Mouse (Mus musculus) embryonic facial prominence, embryonic 15.5 days (tissue): ENCODE results near the gene Krtap4-9. TPM values are rescaled to one million over a fixed set of nuclear protein-coding genes. Genes with fewer than 3 reads are reported as not detected.
"Not testable (repeated sequence)": the region's sequence is repeated elsewhere in the genome, so short reads cannot be mapped to it uniquely, and the experiment has no call there.

Source experiments
- ATAC-seq: fragments of 200-750 bp; cut with Nextera tagmentation; 2 replicates; pipeline ENCODE4 v1.8.0; 2017; ENCODE audit warnings: low read depth, moderate TSS enrichment; ENCODE audit not compliant: insufficient number of reproducible peaks, low FRiP score, low TSS enrichment
- H3K27ac ChIP-seq: fragments of 300-500 bp; sonication (generic); replicated peaks from 2 replicates; pipeline ENCODE4 v1.5.1; 2015; ENCODE audit warnings: mild to moderate bottlenecking, inconsistent platforms
- H3K27me3 ChIP-seq: fragments of 300-500 bp; sonication (generic); 2 replicates; pipeline ENCODE4 v1.6.1; 2015; ENCODE audit warnings: inconsistent platforms
- H3K36me3 ChIP-seq: fragments of 300-500 bp; sonication (generic); 2 replicates; pipeline ENCODE4 v1.6.1; 2015; ENCODE audit warnings: mild to moderate bottlenecking, inconsistent platforms
- H3K4me1 ChIP-seq: fragments of 300-500 bp; sonication (generic); 2 replicates; pipeline ENCODE4 v1.6.1; 2015; ENCODE audit warnings: inconsistent platforms
- H3K4me2 ChIP-seq: fragments of 300-500 bp; sonication (generic); replicated peaks from 2 replicates; pipeline ENCODE4 v1.6.1; 2015; ENCODE audit warnings: mild to moderate bottlenecking, inconsistent platforms
- H3K4me3 ChIP-seq: fragments of 300-500 bp; sonication (generic); replicated peaks from 2 replicates; pipeline ENCODE4 v1.5.1; 2015; ENCODE audit warnings: mild to moderate bottlenecking, inconsistent platforms
- H3K9ac ChIP-seq: fragments of 300-500 bp; sonication (generic); 2 replicates; pipeline ENCODE4 v1.6.1; 2015; ENCODE audit warnings: inconsistent platforms
- H3K9me3 ChIP-seq: fragments of 300-500 bp; sonication (generic); replicated peaks from 2 replicates; pipeline ENCODE4 v1.6.1; 2016; ENCODE audit warnings: inconsistent platforms
- WGBS: fragments of 180-500 bp; shearing (Covaris S2); methylation state at CpG from one replicate; pipeline ENCODE4 v1.1.7; 2015; 5-methylcytosine and 5-hydroxymethylcytosine counted together
- polyA plus RNA-seq: library from polyadenylated mRNA; unstranded; fragments of >200 nt; fragmentation: Nextera tagmentation; extraction: Ambion mirVana; gene quantifications from 2 replicates; pipeline ENCODE4 v1.2.1, GENCODE M21; 2015

The Krtap4-9 gene
- 1.00 and 1.1 TPM in 2 replicates for polyA plus RNA-seq

DNA sequence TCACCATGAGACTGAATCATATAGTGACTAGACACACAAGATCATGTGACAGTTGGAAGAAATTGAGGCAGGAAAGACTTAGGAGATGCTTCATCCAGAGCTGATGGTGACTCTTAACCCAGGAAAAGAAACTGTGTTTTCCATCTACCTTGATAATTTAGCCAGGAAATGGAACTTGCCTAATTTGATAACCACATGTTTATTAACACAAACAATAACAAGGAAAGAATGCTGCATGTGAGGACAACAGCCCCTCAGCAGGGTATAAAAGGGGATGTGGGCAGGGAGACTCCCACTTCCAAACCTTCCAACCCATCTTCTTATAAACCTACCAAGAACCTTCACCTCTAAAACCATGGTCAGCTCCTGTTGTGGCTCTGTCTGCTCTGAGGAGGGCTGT lies at the start of gene Krtap4-9:
TSS of gene Krtap4-9 (plus strand) at position 301 of the 400 bp plus-strand sequence.
- not testable (repeated sequence) for H3K9me3 ChIP-seq, H3K4me2 ChIP-seq, H3K27ac ChIP-seq, H3K9ac ChIP-seq, H3K36me3 ChIP-seq, H3K27me3 ChIP-seq, H3K4me3 ChIP-seq, ATAC-seq, H3K4me1 ChIP-seq

DNA sequence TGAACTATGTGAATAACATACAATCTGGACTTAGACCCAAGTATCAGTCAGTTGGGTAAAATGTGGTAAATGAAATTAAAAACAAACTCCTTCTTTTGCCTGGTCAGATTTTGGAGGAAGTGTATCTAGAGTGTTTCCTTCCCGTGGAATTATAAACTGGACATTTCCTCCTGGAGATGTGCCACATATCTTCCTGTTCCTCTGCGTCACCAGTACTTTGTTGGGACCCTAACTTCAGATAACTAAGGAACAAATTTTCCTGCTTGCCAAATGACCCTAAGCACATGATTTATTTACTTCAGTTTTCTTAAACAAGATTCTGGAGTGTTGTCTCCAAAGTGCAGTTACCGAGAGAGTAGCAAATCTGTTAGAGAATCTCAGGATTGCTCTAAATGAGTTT lies 41.0 kb upstream of the Krtap4-9 start:
- Histone ChIP-seq H3K4me3 (no peak overlapping the region), H3K4me2 (no peak overlapping the region), H3K27ac (no peak overlapping the region)

DNA sequence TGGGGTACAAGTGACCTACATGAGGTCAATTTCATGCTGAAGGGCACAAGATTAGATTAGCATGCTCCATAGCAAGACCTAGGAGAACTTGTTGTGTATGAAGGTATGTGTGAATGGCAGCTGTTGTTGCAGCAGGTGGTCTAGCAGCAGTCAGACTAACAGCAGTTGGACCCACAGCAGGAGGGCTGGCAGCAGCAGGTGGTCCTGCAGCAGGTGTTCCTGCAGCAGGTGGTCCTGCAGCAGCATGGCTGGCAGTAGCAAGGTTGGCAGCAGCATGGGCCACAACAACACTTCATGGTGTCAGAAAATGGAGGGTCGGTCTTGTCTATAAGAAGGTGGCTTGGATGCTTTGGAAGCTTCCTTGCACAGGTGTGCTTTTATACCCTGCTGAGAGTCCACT lies 26.1 kb upstream of the Krtap4-9 start:
- Histone ChIP-seq H3K9ac (no peak overlapping the region), H3K4me3 (no peak overlapping the region), H3K4me2 (no peak overlapping the region), H3K27me3 (no peaks in the 10 kb centered on the region), H3K36me3 (no peaks in the 10 kb centered on the region), H3K9me3 (no peaks in the 10 kb centered on the region), H3K27ac (no peak overlapping the region), H3K4me1 (no peaks in the 10 kb centered on the region)
- WGBS, result 89% methylated on average over 1 of the region's 1 CpGs
- ATAC-seq, result no peak

More for the DNA sequence above, 41.0 kb upstream of the Krtap4-9 start:
- Histone ChIP-seq H3K36me3 (no peaks in the 10 kb centered on the region), H3K27me3 (no peaks in the 10 kb centered on the region), H3K9me3 (no peaks in the 10 kb centered on the region), H3K9ac (no peak overlapping the region), H3K4me1 (no peaks in the 10 kb centered on the region)
- WGBS, result 78% methylated on average over 3 of the region's 3 CpGs
- ATAC-seq, result no peak

GRCm38 (mm10) chr11:99768410-99768809 lies 16.6 kb upstream of the Krtap4-9 start:
- 44% methylated on average over 2 of the region's 2 CpGs for WGBS

GRCm38 (mm10) chr11:99772813-99773212 lies 12.2 kb upstream of the Krtap4-9 start, which contains the start of gene Gm11595:
Gene Gm11595 (minus strand): TSS chr11:99772913.
- not testable (repeated sequence) for H3K9me3 ChIP-seq, H3K36me3 ChIP-seq, H3K4me2 ChIP-seq, H3K4me3 ChIP-seq, H3K27me3 ChIP-seq, H3K9ac ChIP-seq, H3K27ac ChIP-seq, ATAC-seq, H3K4me1 ChIP-seq

More at GRCm38 (mm10) chr11:99768410-99768809, 16.6 kb upstream of the Krtap4-9 start:
- H3K36me3 ChIP-seq, result no peaks in the 10 kb centered on the region
- no peaks in the 10 kb centered on the region for H3K9me3 ChIP-seq
- no peak overlapping the region for H3K27ac ChIP-seq
- ATAC-seq, result no peak
- H3K27me3 ChIP-seq, result no peaks in the 10 kb centered on the region
- no peaks in the 10 kb centered on the region for H3K4me1 ChIP-seq
- no peak overlapping the region for H3K9ac ChIP-seq
- H3K4me3 ChIP-seq, result no peak overlapping the region
- H3K4me2 ChIP-seq, result no peak overlapping the region

- H3K27me3 ChIP-seq, result no peaks in the 10 kb centered on the region
- no peak for ATAC-seq
- WGBS, result 67% methylated on average over 7 of the region's 7 CpGs
- no peaks in the 10 kb centered on the region for H3K9me3 ChIP-seq
- no peak overlapping the region for H3K27ac ChIP-seq
- no peaks in the 10 kb centered on the region for H3K4me1 ChIP-seq
- H3K36me3 ChIP-seq, result no peaks in the 10 kb centered on the region
- H3K9ac ChIP-seq, result no peak overlapping the region
- H3K4me3 ChIP-seq, result no peak overlapping the region
- no peak overlapping the region for H3K4me2 ChIP-seq
Measured at GRCm38 (mm10) chr11:99778401-99778800, 6.6 kb upstream of the Krtap4-9 start.

GRCm38 (mm10) chr11:99780604-99781003 lies 4.4 kb upstream of the Krtap4-9 start, which contains the start of gene Krtap4-8:
Gene Krtap4-8 (minus strand): TSS chr11:99780704.
- Histone ChIP-seq H3K36me3 (no peaks in the 10 kb centered on the region), H3K4me3 (no peak within 1 kb of the TSS), H3K4me1 (no peaks in the 10 kb centered on the region), H3K27ac (no peak within 1 kb of the TSS), H3K9me3 (no peaks in the 10 kb centered on the region), H3K4me2 (no peak within 1 kb of the TSS), H3K27me3 (no peaks in the 10 kb centered on the region), H3K9ac (no peak within 1 kb of the TSS)
- no peak for ATAC-seq
- 95% methylated on average over 2 of the region's 2 CpGs for WGBS

- no peak within 1 kb of the TSS for H3K4me2 ChIP-seq
- ATAC-seq, result no peak
- 78% methylated on average over 2 of the region's 2 CpGs for WGBS
Measured at GRCm38 (mm10) chr11:99793367-99793766, 8.4 kb downstream of the Krtap4-9 start, which contains the start of gene Gm11596. Gene Gm11596 (minus strand): TSS chr11:99793467.

GRCm38 (mm10) chr11:99798832-99799231 lies 13.8 kb downstream of the Krtap4-9 start, which contains the start of gene Gm11569:
Gene Gm11569 (minus strand): TSS chr11:99798932.
- H3K4me2 ChIP-seq, H3K9ac ChIP-seq, H3K9me3 ChIP-seq, H3K36me3 ChIP-seq, H3K27me3 ChIP-seq, H3K27ac ChIP-seq, ATAC-seq, H3K4me3 ChIP-seq, H3K4me1 ChIP-seq: not testable (repeated sequence)
- no CpG with 5 or more reads among the region's 1 CpGs for WGBS

More at GRCm38 (mm10) chr11:99793367-99793766, 8.4 kb downstream of the Krtap4-9 start, which contains the start of gene Gm11596:
- Histone ChIP-seq H3K9ac (no peak within 1 kb of the TSS), H3K9me3 (no peaks in the 10 kb centered on the region), H3K27ac (no peak within 1 kb of the TSS), H3K4me3 (no peak within 1 kb of the TSS), H3K36me3 (no peaks in the 10 kb centered on the region), H3K27me3 (no peaks in the 10 kb centered on the region; the same call in 1 of the 2 replicates), H3K4me1 (no peaks in the 10 kb centered on the region)

GRCm38 (mm10) chr11:99804346-99804745 lies 19.3 kb downstream of the Krtap4-9 start, which contains the start of gene Gm11554:
Gene Gm11554 (minus strand): TSS chr11:99804446.
- H3K27ac ChIP-seq, H3K36me3 ChIP-seq, H3K4me1 ChIP-seq, H3K4me2 ChIP-seq, ATAC-seq, H3K9me3 ChIP-seq, H3K9ac ChIP-seq, H3K27me3 ChIP-seq, H3K4me3 ChIP-seq: not testable (repeated sequence)
- WGBS, result no CpG with 5 or more reads among the region's 1 CpGs

GRCm38 (mm10) chr11:99809792-99810191 lies 24.8 kb downstream of the Krtap4-9 start, which contains the start of gene Krtap4-13:
Gene Krtap4-13 (minus strand): TSS chr11:99809892.
- H3K9me3 ChIP-seq, H3K27me3 ChIP-seq, H3K36me3 ChIP-seq, H3K4me2 ChIP-seq, H3K4me1 ChIP-seq, H3K9ac ChIP-seq, H3K27ac ChIP-seq, ATAC-seq, H3K4me3 ChIP-seq: not testable (repeated sequence)

- not testable (repeated sequence) for H3K27ac ChIP-seq, H3K4me1 ChIP-seq, H3K9me3 ChIP-seq, H3K9ac ChIP-seq, H3K4me2 ChIP-seq, H3K27me3 ChIP-seq, ATAC-seq, H3K36me3 ChIP-seq, H3K4me3 ChIP-seq
- WGBS, result 77% methylated on average over 2 of the region's 2 CpGs
Measured at GRCm38 (mm10) chr11:99815566-99815965, 30.6 kb downstream of the Krtap4-9 start, which contains the start of gene Gm11564. Gene Gm11564 (minus strand): TSS chr11:99815666.
